Mouse (Mus musculus) MEL (cell line): Measurements from ENCODE around the gene Olfr1299. TPM values are rescaled to one million over a fixed set of nuclear protein-coding genes. Genes with fewer than 3 reads are reported as not detected.

Experiments used
- DNase-seq: peaks from one replicate; pipeline ENCODE4 v3.0.0; 2011; ENCODE audit warnings: low read depth, low spot score
- H3K27ac ChIP-seq: 2 replicates; pipeline ENCODE4 v1.5.1; 2012; ENCODE audit warnings: low read depth, mild to moderate bottlenecking, control low read depth, low read length, moderate library complexity; ENCODE audit not compliant: control insufficient read depth
- H3K27me3 ChIP-seq, 2 experiments: fragments of 150-350 bp in 1 of 2; sonication (generic) in 1 of 2; 2 replicates each; pipeline ENCODE4 v1.6.1; 2012; ENCODE audit warnings: low read length in 2 of 2, mild to moderate bottlenecking in 2 of 2, improper control_type of control experiment in 1 of 2, moderate library complexity in 1 of 2; ENCODE audit not compliant: insufficient read depth in 2 of 2, control insufficient read depth in 1 of 2
- H3K36me3 ChIP-seq, 2 experiments: 2 replicates each; pipeline ENCODE4 v1.6.1; 2012 to 2014; ENCODE audit warnings: low read length in 2 of 2, improper control_type of control experiment in 1 of 2, inconsistent platforms in 1 of 2, mild to moderate bottlenecking in 1 of 2; ENCODE audit not compliant: insufficient read depth in 2 of 2, control insufficient read depth in 1 of 2
- H3K4me1 ChIP-seq, 2 experiments: fragments of 150-350 bp in 1 of 2; sonication (generic) in 1 of 2; 2 replicates each; pipeline ENCODE4 v1.6.1; 2012; ENCODE audit warnings: low read length in 2 of 2, improper control_type of control experiment in 1 of 2, mild to moderate bottlenecking in 1 of 2; ENCODE audit not compliant: insufficient read depth in 2 of 2, control insufficient read depth in 1 of 2
- H3K4me3 ChIP-seq, 2 experiments: fragments of 150-350 bp in 1 of 2; sonication (generic) in 1 of 2; 2 replicates each; pipeline ENCODE4 v1.5.1; 2012; ENCODE audit warnings: low read depth in 2 of 2, low read length in 2 of 2, mild to moderate bottlenecking in 2 of 2, moderate library complexity in 2 of 2, control low read depth in 1 of 2, improper control_type of control experiment in 1 of 2; ENCODE audit not compliant: control insufficient read depth in 1 of 2, insufficient read depth in 1 of 2
- H3K79me2 ChIP-seq: 2 replicates; pipeline ENCODE4 v1.6.1; 2012; ENCODE audit warnings: mild to moderate bottlenecking, low read length, moderate library complexity; ENCODE audit not compliant: control insufficient read depth, poor library complexity, insufficient read depth
- H3K9ac ChIP-seq: 2 replicates; pipeline ENCODE4 v1.6.1; 2012; ENCODE audit warnings: low read depth, mild to moderate bottlenecking, control low read depth, low read length, moderate library complexity; ENCODE audit not compliant: control insufficient read depth, poor library complexity, severe bottlenecking
- H3K9me3 ChIP-seq: fragments of 150-350 bp; sonication (generic); replicated peaks from 2 replicates; pipeline ENCODE4 v1.6.1; 2012; ENCODE audit warnings: mild to moderate bottlenecking, low read length, improper control_type of control experiment, moderate library complexity; ENCODE audit not compliant: insufficient read depth
- BHLHE40 ChIP-seq: IDR thresholded peaks from 2 replicates; pipeline ENCODE4 v1.6.1; 2012; ENCODE audit warnings: low read depth, mild to moderate bottlenecking, inconsistent platforms, low read length, improper control_type of control experiment, borderline replicate concordance
- CHD1 ChIP-seq: IDR thresholded peaks from 2 replicates; pipeline ENCODE4 v1.6.1; 2012; ENCODE audit warnings: low read depth, mild to moderate bottlenecking, inconsistent platforms, low read length, improper control_type of control experiment
- CHD2 ChIP-seq: IDR thresholded peaks from 2 replicates; pipeline ENCODE4 v1.6.1; 2011; ENCODE audit warnings: low read length, improper control_type of control experiment
- CTCF ChIP-seq, 3 experiments: IDR thresholded peaks in 2 of 3; conservative IDR thresholded peaks in 1 of 3; 2 replicates each; pipeline ENCODE4 v1.5.1; 2011 to 2012; ENCODE audit warnings: low read length in 3 of 3, low read depth in 2 of 3, mild to moderate bottlenecking in 2 of 3, improper control_type of control experiment in 1 of 3, inconsistent platforms in 1 of 3, mixed read lengths in 1 of 3, moderate library complexity in 1 of 3; ENCODE audit not compliant: control insufficient read depth in 1 of 3, insufficient read depth in 1 of 3, poor library complexity in 1 of 3, severe bottlenecking in 1 of 3
- ELF1 ChIP-seq: IDR thresholded peaks from 2 replicates; pipeline ENCODE4 v1.6.1; 2014; ENCODE audit warnings: low read depth, mild to moderate bottlenecking, inconsistent platforms, low read length, improper control_type of control experiment, moderate library complexity
- EP300 ChIP-seq, 2 experiments: IDR thresholded peaks; 2 replicates each; pipeline ENCODE4 v1.6.1; 2011; ENCODE audit warnings: improper control_type of control experiment in 2 of 2, low read length in 2 of 2, low read depth in 1 of 2, mild to moderate bottlenecking in 1 of 2
- ETS1 ChIP-seq: IDR thresholded peaks from 2 replicates; pipeline ENCODE4 v1.6.1; 2012; ENCODE audit warnings: low read depth, mild to moderate bottlenecking, inconsistent platforms, low read length, improper control_type of control experiment, moderate library complexity
- GABPA ChIP-seq: IDR thresholded peaks from 2 replicates; pipeline ENCODE4 v1.6.1; 2012; ENCODE audit warnings: low read depth, mild to moderate bottlenecking, inconsistent platforms, low read length, improper control_type of control experiment, moderate library complexity
- GATA1 ChIP-seq: IDR thresholded peaks from 2 replicates; pipeline ENCODE4 v1.6.1; 2011; ENCODE audit warnings: low read depth, low read length, improper control_type of control experiment
- HCFC1 ChIP-seq: IDR thresholded peaks from 2 replicates; pipeline ENCODE4 v1.6.1; 2012; ENCODE audit warnings: low read depth, mild to moderate bottlenecking, inconsistent platforms, low read length, improper control_type of control experiment, moderate library complexity
- JUND ChIP-seq: IDR thresholded peaks from 2 replicates; pipeline ENCODE4 v1.6.1; 2011; ENCODE audit warnings: low read depth, mild to moderate bottlenecking, improper control_type of control experiment, low read length
- MAFK ChIP-seq: IDR thresholded peaks from 2 replicates; pipeline ENCODE4 v1.6.1; 2011; ENCODE audit warnings: low read depth, mild to moderate bottlenecking, low read length, improper control_type of control experiment, borderline replicate concordance
- MEF2A ChIP-seq: IDR thresholded peaks from 2 replicates; pipeline ENCODE4 v1.6.1; 2014; ENCODE audit warnings: low read depth, mild to moderate bottlenecking, inconsistent platforms, low read length, improper control_type of control experiment; ENCODE audit not compliant: poor library complexity, insufficient replicate concordance, severe bottlenecking; ENCODE audit errors: extremely low read depth
- MXI1 ChIP-seq: IDR thresholded peaks from 2 replicates; pipeline ENCODE4 v1.6.1; 2011; ENCODE audit warnings: mild to moderate bottlenecking, low read depth, low read length, improper control_type of control experiment
- MYB ChIP-seq: IDR thresholded peaks from 2 replicates; pipeline ENCODE4 v1.6.1; 2011; ENCODE audit warnings: mild to moderate bottlenecking, low read depth, low read length, improper control_type of control experiment
- NELFE ChIP-seq: IDR thresholded peaks from 2 replicates; pipeline ENCODE4 v1.6.1; 2011; ENCODE audit warnings: low read depth, low read length, improper control_type of control experiment
- NRF1 ChIP-seq: IDR thresholded peaks from 2 replicates; pipeline ENCODE4 v1.6.1; 2014; ENCODE audit warnings: low read depth, mild to moderate bottlenecking, inconsistent platforms, low read length, improper control_type of control experiment, moderate library complexity; ENCODE audit not compliant: poor library complexity, insufficient read depth, severe bottlenecking
- POLR2A ChIP-seq, 2 experiments: IDR thresholded peaks; 2 replicates each; pipeline ENCODE4 v1.6.1; 2011 to 2012; ENCODE audit warnings: low read length in 2 of 2, mild to moderate bottlenecking in 2 of 2, control low read depth in 1 of 2, improper control_type of control experiment in 1 of 2, low read depth in 1 of 2, moderate library complexity in 1 of 2; ENCODE audit not compliant: control insufficient read depth in 1 of 2, insufficient read depth in 1 of 2, poor library complexity in 1 of 2
- POLR2AphosphoS2 ChIP-seq: IDR thresholded peaks from 2 replicates; pipeline ENCODE4 v1.6.1; 2011; ENCODE audit warnings: low read length, improper control_type of control experiment
- RAD21 ChIP-seq: IDR thresholded peaks from 2 replicates; pipeline ENCODE4 v1.6.1; 2011; ENCODE audit warnings: mild to moderate bottlenecking, low read depth, low read length, improper control_type of control experiment
- SIN3A ChIP-seq: IDR thresholded peaks from 2 replicates; pipeline ENCODE4 v1.6.1; 2012; ENCODE audit warnings: low read length, improper control_type of control experiment, inconsistent platforms
- SMC3 ChIP-seq: IDR thresholded peaks from 2 replicates; pipeline ENCODE4 v1.6.1; 2011; ENCODE audit warnings: low read depth, low read length, improper control_type of control experiment
- USF1 ChIP-seq: IDR thresholded peaks from 2 replicates; pipeline ENCODE4 v1.6.1; 2014; ENCODE audit warnings: low read depth, mild to moderate bottlenecking, inconsistent platforms, low read length, improper control_type of control experiment, moderate library complexity
- USF2 ChIP-seq, 2 experiments: IDR thresholded peaks; 2 replicates each; pipeline ENCODE4 v1.6.1; 2011 to 2012; ENCODE audit warnings: improper control_type of control experiment in 2 of 2, low read length in 2 of 2, borderline replicate concordance in 1 of 2, inconsistent platforms in 1 of 2, low read depth in 1 of 2, mild to moderate bottlenecking in 1 of 2; ENCODE audit not compliant: insufficient read depth in 1 of 2
- ZC3H11A ChIP-seq: IDR thresholded peaks from 2 replicates; pipeline ENCODE4 v1.6.1; 2012; ENCODE audit warnings: low read depth, mild to moderate bottlenecking, inconsistent platforms, low read length, improper control_type of control experiment
- ZMIZ1 ChIP-seq: IDR thresholded peaks from 2 replicates; pipeline ENCODE4 v1.6.1; 2012; ENCODE audit warnings: low read depth, mild to moderate bottlenecking, inconsistent platforms, low read length, improper control_type of control experiment, moderate library complexity
- ZNF384 ChIP-seq: IDR thresholded peaks from 2 replicates; pipeline ENCODE4 v1.6.1; 2012; ENCODE audit warnings: low read depth, mild to moderate bottlenecking, inconsistent platforms, low read length, improper control_type of control experiment
- polyA plus RNA-seq, 2 experiments: library from polyadenylated mRNA; stranded (reverse) in 1 of 2; unstranded in 1 of 2; fragments of >175 nt in 1 of 2; fragments of >200 nt in 1 of 2; gene quantifications; 2 replicates each; pipeline versions ENCODE4 v1.2.1 to v1.2.4; 2012; ENCODE audit warnings: low replicate concordance in 2 of 2, low read depth in 1 of 2; ENCODE audit not compliant: insufficient read length in 2 of 2, insufficient read depth in 1 of 2, missing spikeins in 1 of 2
- total RNA-seq: library from RNA; depleted of rRNA; stranded (reverse); fragments of 300-350 nt; gene quantifications from 2 replicates; pipeline ENCODE4 v1.2.3, GENCODE M21; 2012; rRNA removed

Gene Olfr1299
- not detected in 2 replicates for total RNA-seq
- polyA plus RNA-seq, result not detected

GRCm38 (mm10) chr2:111661119-111661518 lies at the start of gene Olfr1299:
Olfr1299 (plus strand) TSS chr2:111661419.
- Histone ChIP-seq H3K27me3 (no peaks in the 10 kb centered on the region), H3K79me2 (no peaks in the 10 kb centered on the region)

GRCm38 (mm10) chr2:111626397-111626796 lies 34.8 kb upstream of the Olfr1299 start, which contains the start of gene Olfr1297:
Olfr1297 (minus strand) TSS chr2:111626497.
- H3K9me3 ChIP-seq, result no peaks in the 10 kb centered on the region
- H3K27me3 ChIP-seq, result no peaks in the 10 kb centered on the region
- H3K36me3 ChIP-seq, result no peaks in the 10 kb centered on the region
- H3K27ac ChIP-seq, result no peak within 1 kb of the TSS
- no peak within 1 kb of the TSS for H3K4me3 ChIP-seq
- no peak within 1 kb of the TSS for H3K9ac ChIP-seq
- H3K79me2 ChIP-seq, result no peaks in the 10 kb centered on the region
- no peak for DNase-seq
- no peaks in the 10 kb centered on the region for H3K4me1 ChIP-seq
- TF ChIP-seq EP300 (IDR thresholded peaks at IDR 0.05; ENCODE audit: low read depth in 1 of 2, low read length in 2 of 2) (no peak), JUND (no peak), POLR2A (IDR thresholded peaks at IDR 0.05; ENCODE audit: control insufficient read depth in 1 of 2, insufficient read depth in 1 of 2, low read depth in 1 of 2, low read length in 2 of 2, poor library complexity in 1 of 2) (no peak), GATA1 (no peak), USF1 (no peak), ZNF384 (no peak), HCFC1 (no peak), NELFE (no peak), ZC3H11A (no peak), GABPA (no peak), USF2 (IDR thresholded peaks at IDR 0.05; ENCODE audit: borderline replicate concordance in 1 of 2, insufficient read depth in 1 of 2, low read depth in 1 of 2, low read length in 2 of 2) (no peak), MYB (no peak), CHD1 (no peak), CHD2 (no peak), CTCF (IDR thresholded peaks at IDR 0.05 in 2 of 3, conservative IDR thresholded peaks at IDR 0.05 in 1 of 3; ENCODE audit: control insufficient read depth in 1 of 3, insufficient read depth in 1 of 3, low read depth in 2 of 3, low read length in 3 of 3, poor library complexity in 1 of 3, severe bottlenecking in 1 of 3) (no peak), POLR2AphosphoS2 (no peak), MAFK (no peak), ELF1 (no peak)

More at GRCm38 (mm10) chr2:111661119-111661518, at the start of gene Olfr1299:
- no peak for TF ChIP-seq RAD21
- TF ChIP-seq NRF1, result no peak
- TF ChIP-seq CHD2, result no peak
- no peak for TF ChIP-seq BHLHE40
- TF ChIP-seq ETS1, result no peak
- no peak for TF ChIP-seq MAFK
- TF ChIP-seq GABPA, result no peak
- TF ChIP-seq USF1, result no peak
- TF ChIP-seq POLR2A (IDR thresholded peaks at IDR 0.05; ENCODE audit: control insufficient read depth in 1 of 2, insufficient read depth in 1 of 2, low read depth in 1 of 2, low read length in 2 of 2, poor library complexity in 1 of 2), result no peak
- no peak for TF ChIP-seq MXI1
- no peak for TF ChIP-seq MYB
- no peak for TF ChIP-seq SMC3
- no peak for TF ChIP-seq SIN3A
- TF ChIP-seq ZMIZ1, result no peak
- TF ChIP-seq ELF1, result no peak
- TF ChIP-seq MEF2A, result no peak
- no peak within 1 kb of the TSS for H3K4me3 ChIP-seq
- H3K27ac ChIP-seq, result no peak within 1 kb of the TSS
- H3K4me1 ChIP-seq, result no peaks in the 10 kb centered on the region
- no peak for DNase-seq
- no peak within 1 kb of the TSS for H3K9ac ChIP-seq
- no peaks in the 10 kb centered on the region for H3K9me3 ChIP-seq
- H3K36me3 ChIP-seq, result no peaks in the 10 kb centered on the region
